8 mouse cellular contexts compared by ENCODE assay signal in the genomic region with DNA sequence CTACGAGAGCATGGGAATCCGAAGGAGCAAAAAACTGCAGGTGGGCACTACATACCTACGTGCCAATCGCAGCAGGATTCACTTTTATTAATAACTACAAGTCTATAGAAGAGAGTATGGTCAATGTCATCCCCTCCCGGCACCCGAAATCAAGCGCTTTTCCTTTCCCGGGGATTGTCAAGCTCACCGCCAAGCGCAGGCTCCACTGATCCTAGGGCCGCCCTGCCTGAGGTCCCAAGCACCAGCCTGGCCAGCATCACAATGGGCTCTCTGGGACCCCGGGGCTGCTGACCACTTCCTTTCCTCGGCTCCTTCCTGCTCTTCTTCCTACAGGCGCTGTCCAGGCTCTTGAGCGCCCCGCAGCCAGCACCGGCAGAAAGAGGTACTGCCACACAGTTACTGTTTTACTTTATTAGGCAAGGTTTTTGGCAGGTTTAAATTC. TPM values are rescaled to one million over a fixed set of nuclear protein-coding genes. Genes with fewer than 3 reads are reported as not detected.
DNase-seq lines count a peak whose midpoint lies in the region; ATAC-seq lines count a peak whose summit lies in the region.

Gene Usp45, plus strand, starts transcription at position 294 of the 442 bp plus-strand sequence.
Gene Tstd3, minus strand, starts transcription at position 350 of the 442 bp plus-strand sequence.

- H3K36me3 ChIP-seq in megakaryocyte, embryonic 14.5 days (replicated peaks; ENCODE audit: low read length): peaks cover 14% of the 10 kb centered on the region

- H3K27me3 ChIP-seq in megakaryocyte, embryonic 14.5 days (replicated peaks): no peaks in the 10 kb centered on the region

- ATAC-seq in inflammation-experienced regulatory T-cells, adult 6 months: peak; percentile 99

- peaks cover 18% of the 10 kb centered on the region for H3K9me3 ChIP-seq in megakaryocyte, embryonic 14.5 days

- peak within 1 kb of the TSS; percentile 96 for H3K4me3 ChIP-seq in megakaryocyte, embryonic 14.5 days (replicated peaks)

- DNase-seq in adipocyte (ENCODE audit: low spot score): peak; percentile 81
- DNase-seq in embryo, embryonic 10 days (ENCODE audit: low spot score): peak; percentile 89
- DNase-seq in gastrocnemius, postnatal 10 days: peak; percentile 74
- DNase-seq in left cerebral cortex, adult 9 months (ENCODE audit: low spot score in 2 of 2): peak; percentile 50 to 92
- DNase-seq in right cerebral cortex, postnatal 10 days (ENCODE audit: low spot score in 2 of 2): peak; percentile 88 to 89
- DNase-seq in urinary bladder, postnatal 14 days (ENCODE audit: low spot score): peak; percentile 79

- H3K4me1 ChIP-seq in megakaryocyte, embryonic 14.5 days: peaks cover 10% of the 10 kb centered on the region; the same call in 1 of the 2 replicates

RNA-seq across cellular contexts. Expression of gene Usp45, which starts in this region (rescaled TPM):
- 10 to 100 TPM; 10.7 to 15.1 TPM for total RNA-seq in gastrocnemius, postnatal 10 days (2021)
- polyA plus RNA-seq in inflammation-experienced regulatory T-cells, adult 6 months (2017; shearing (Covaris generic)): 10 to 100 TPM; 18.8 to 21.5 (median 21.1) TPM
- polyA plus RNA-seq in megakaryocyte, embryonic 14.5 days (2012; ENCODE audit: insufficient read depth, low replicate concordance): 0.58 and 0.96 TPM in 2 replicates

RNA-seq across cellular contexts. Expression of gene Tstd3, which starts in this region (rescaled TPM):
- 1 to 10 TPM; 8.2 to 9.0 TPM for total RNA-seq in gastrocnemius, postnatal 10 days (2021)
- polyA plus RNA-seq in inflammation-experienced regulatory T-cells, adult 6 months (2017; shearing (Covaris generic)): 10 to 100 TPM; 22.5 to 49.5 (median 27.5) TPM
- 8.2 and 12.7 TPM in 2 replicates for polyA plus RNA-seq in megakaryocyte, embryonic 14.5 days (2012; ENCODE audit: insufficient read depth, low replicate concordance)

Comparison
In these comparisons a context has a peak if more than half of its experiments do, and no peak if none do; other contexts are left out.
1. Peak in every context shown above with its lines: DNase-seq, ATAC-seq and H3K4me3 ChIP-seq.
2. RNA of gene Usp45 (polyA plus RNA-seq): 18.8 to 21.5 TPM in inflammation-experienced regulatory T-cells, adult 6 months; 0.58 to 0.96 TPM in megakaryocyte, embryonic 14.5 days; every median in the first group is over 10 times any median in the second.